Mouse (Mus musculus) embryonic stem cell, embryonic (primary cell): ENCODE measurements at regions not wholly inside any gene's neighbourhood (a gene's known extent, or its start where the extent isn't known, plus 50 kb on each side); places are given as distances from the start of the nearest gene placed in this dataset.

Experiments used
- CTCF ChIA-PET, 4 experiments: fragments of 300-600 bp in 2 of 4; fragments of 350-600 bp in 2 of 4; sonication (Branson Sonifier 250); formaldehyde crosslinking; loops; one replicate each; lab custom pipeline; 2022; ENCODE audit warnings: inconsistent platforms in 2 of 4; lab: Charles Lee
- POLR2A ChIA-PET, 4 experiments: fragments of 300-600 bp in 2 of 4; fragments of 350-600 bp in 2 of 4; sonication (Branson Sonifier 250); formaldehyde crosslinking; loops; one replicate each; lab custom pipeline; 2022; ENCODE audit warnings: antibody characterized with exemption in 4 of 4, inconsistent platforms in 1 of 4; lab: Charles Lee

DNA sequence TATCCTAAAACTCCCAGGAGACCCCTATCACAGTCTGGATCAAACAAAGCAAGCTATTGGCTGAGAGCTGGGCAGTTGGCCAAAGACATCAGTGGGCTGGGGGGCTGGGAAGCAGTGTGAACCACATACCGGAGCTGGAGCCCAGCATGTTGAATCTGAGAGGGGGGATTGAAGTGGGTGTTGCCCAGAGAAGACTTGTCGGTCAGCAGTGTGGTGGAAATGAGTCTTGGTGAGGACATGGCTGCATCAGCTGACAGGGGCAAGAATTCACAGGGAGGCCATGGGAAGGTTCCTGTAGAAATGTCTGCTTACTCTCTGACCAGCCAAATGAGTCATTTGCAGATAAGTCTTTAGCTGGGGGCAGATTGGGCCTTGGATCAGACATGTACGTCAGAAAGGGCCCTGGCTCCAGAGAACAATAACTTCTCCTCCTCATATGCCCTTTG, 184.6 kb downstream of the Fndc1 start:
- CTCF ChIA-PET, result interaction anchor here in 1 of 4 experiments (0.9 kb wide), 1 partner anchor 10 kb away, joined by 3 read pairs; no protein-coding TSS in a partner anchor
- POLR2A ChIA-PET, result no interaction called here

DNA sequence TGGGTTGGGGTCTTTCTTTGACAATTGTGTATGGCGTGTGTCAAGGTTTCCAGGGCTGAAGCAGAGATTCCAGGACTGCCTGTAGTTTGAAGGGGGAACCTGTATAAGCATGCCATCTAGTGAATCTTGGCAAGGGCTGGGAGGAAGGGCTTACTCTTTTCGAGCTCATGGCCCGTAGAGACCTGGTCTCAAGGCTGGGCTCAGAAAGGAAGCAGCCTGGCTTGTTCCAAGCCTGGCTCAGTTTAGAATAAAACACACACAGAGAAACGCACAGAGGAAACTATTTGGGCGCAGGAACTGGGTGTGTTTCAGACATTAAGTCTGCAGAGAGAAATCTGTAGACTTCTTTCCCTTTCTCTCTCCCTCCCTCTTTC, 192.8 kb downstream of the Fndc1 start:
- ChIA-PET CTCF (interaction anchor here in 1 of 4 experiments (1.3 kb wide), 1 partner anchor 188 kb away, joined by 4 read pairs; no protein-coding TSS in a partner anchor), POLR2A (interaction anchor here in 1 of 4 experiments (0.7 kb wide), 1 partner anchor 172 kb away, joined by 14 read pairs; no protein-coding TSS in a partner anchor)

DNA sequence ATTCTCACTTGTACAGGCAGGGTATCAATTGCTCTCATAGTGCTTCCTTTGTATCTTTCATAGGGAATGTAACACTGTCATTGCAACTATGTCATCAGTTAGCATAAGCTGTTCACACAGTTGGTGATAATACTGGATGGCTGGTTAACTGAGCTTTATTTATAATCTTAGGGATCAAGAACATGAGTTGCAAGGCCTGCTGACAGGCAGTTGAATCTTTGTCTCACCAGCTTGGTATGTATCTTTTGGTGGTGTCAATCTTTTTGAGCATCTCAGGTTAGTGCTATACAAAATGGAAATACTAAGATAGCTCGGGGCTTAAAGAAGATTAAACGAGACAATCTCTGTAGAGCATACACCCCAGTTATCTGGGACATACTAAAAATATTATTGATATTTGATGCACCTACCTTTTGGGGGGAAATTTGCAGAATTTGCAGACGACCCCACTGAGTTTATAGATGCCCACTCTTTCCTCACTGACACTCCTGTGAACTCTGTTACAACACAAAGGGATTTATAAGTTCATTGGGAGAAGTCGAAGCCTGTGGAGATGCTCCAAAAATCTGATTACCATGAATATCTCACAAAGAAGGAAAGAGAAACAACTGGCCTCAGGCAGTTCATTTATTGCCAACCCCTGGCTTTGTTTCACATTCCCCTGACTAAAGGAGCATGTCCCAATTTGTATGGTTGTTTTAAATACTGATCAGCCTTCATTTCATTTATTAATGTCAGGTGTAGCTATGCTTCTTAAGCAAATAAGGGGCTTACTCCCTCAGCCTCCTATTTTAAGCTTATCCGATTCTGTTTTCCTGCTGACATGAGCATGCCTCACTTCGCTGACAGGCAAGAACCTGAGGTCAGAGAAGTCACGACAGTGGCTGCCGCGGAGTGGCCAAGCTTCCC, 193.5 kb downstream of the Fndc1 start:
- POLR2A ChIA-PET, result no interaction called here

DNA sequence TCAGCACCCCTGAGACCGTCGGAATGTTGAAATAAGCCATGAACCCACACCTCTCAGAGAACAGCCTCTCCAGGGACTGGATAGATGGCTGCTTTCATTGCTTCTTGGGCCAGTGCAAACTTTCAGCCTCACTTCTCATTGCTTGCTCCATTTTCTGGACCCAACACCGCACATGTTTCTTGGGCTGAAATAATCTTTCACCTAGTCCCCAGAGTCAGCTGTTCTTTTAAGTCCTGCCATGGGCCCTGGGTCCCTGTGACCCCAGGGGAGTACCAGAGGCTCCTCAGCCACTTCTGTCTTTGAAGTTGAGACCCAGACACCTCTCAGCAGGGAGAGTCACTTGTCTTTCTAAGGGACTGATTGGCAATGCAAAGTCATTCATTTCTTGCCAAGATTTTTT, 201.4 kb downstream of the Fndc1 start:
- POLR2A ChIA-PET, result no interaction called here
- CTCF ChIA-PET, result no interaction called here

More for the DNA sequence above, 193.5 kb downstream of the Fndc1 start:
- CTCF ChIA-PET, result interaction anchor here in 2 of 4 experiments (1.3 to 1.5 kb wide), 2 partner anchors 188 kb away, joined by 4 to 5 read pairs; no protein-coding TSS in a partner anchor

DNA sequence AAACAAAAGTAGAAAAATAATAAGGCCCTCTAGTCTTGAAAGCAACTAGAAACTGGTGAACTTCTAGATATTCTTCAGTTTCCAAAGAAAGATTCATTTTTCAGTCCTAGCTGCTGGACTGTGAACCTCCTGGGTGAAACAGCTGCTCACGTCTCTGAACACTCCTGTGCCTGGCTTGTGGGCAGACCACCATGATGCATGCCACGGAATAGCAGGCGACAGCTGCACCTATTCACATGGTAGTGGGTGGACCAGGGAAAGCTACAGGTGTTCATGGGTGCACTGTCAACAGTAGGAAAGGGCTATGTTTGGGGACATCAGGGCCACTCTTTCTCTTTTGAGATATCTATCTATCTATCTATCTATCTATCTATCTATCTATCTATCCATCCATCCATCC, 203.7 kb downstream of the Fndc1 start:
- POLR2A ChIA-PET, result no interaction called here
- CTCF ChIA-PET, result no interaction called here

DNA sequence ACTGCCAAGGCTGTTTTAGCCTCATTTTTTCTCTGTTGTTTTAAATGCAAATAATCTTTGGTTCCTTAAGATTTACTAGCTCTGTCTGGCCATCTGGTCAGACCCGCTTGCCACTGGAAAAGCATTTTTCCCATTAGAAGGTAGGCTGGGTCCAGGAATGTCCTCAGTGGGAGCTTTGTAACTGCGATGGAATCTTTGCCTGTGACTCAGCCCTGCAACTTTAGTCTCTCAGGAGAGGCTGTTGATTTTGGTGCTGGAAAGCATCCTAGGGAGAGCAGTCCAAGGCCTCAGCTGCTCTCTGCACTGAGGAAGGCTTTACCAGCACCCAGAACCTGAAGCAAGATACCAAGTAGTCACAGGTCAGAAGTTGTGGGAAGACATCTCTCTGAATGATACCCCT, 205.8 kb downstream of the Fndc1 start:
- CTCF ChIA-PET, result interaction anchor here in 1 of 4 experiments (0.6 kb wide), 1 partner anchor 179 kb away, joined by 3 read pairs; no protein-coding TSS in a partner anchor
- POLR2A ChIA-PET, result no interaction called here

DNA sequence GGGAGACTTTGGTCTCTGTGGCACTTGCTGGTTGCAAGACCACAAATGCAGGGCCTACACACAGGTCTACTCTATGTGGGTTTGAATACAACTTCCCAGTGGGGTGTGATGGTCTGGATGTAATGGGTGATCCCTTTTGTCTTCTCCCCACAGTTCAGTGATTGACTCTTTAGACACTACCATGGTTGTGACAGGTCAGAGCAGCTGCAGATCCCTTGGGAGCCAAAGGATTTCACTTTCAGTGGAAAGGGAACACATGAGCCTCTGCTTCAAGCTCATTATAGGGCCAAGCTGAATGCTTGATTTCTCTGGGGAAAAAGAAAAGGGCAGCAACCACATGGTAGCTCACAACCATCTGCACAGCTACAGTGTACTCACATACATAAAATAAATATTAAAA, 206.9 kb downstream of the Fndc1 start:
- ChIA-PET POLR2A (no interaction called here), CTCF (no interaction called here)

DNA sequence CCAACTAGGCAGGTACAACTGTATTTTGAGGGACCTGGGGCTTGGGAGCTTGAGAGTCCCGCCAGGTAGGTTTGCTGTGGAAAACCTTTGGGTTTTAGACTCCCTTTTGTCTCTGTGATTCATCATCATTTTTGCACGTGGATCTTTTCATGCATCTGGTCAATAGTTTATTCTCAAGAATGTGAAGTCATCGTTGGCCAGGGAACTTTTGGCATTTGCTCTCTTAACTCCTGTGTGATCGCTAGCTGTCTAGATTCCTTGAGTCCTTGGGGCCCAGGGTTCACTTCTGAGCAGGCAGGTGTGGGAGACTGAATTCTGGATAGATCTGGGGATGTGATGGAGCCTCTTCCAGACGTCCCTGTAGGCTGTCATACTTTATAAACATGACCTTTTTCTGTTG, 207.5 kb downstream of the Fndc1 start:
- ChIA-PET CTCF (no interaction called here), POLR2A (no interaction called here)

DNA sequence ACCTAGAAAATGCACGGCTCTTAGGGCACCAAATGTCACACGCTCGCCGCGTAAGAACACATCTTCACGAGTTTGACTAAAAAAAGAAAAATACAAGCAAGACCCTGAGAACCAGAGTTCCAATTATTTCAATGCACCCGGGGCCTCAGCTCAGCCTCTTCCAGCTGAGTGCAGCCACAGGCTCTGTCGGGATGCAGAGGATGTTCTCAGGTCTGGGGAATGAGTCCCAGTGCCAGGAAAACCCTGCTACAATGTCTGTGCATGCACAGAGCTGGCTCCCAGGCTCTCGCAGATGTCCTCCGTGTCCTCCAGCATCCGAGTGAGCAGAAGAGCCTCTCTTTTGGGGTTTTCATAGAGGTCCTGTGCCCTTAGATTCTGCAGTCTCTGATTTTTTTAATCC, 219.1 kb downstream of the Fndc1 start:
- ChIA-PET CTCF (interaction anchor here in 1 of 4 experiments (0.5 kb wide), 1 partner anchor 187 kb away, joined by 3 read pairs; no protein-coding TSS in a partner anchor), POLR2A (no interaction called here)

DNA sequence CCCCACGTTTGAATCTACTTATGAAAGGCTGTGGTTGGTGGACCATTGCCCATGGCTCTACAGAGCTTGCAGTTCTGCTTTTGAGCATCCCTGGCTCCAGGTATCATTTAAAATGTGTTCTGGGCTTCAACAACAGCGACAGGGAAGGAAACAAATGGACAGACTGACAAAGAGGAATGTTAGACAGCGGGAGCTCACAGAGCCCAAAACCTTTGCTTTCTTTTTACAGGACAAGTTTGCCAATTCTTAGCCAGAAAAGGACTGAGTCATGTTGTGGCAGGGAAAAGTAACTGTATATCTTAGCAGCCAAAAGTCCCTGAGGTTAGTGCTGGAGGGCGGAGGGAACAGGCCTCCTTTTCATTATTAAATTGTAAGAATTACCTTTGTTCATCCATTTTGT, 219.7 kb downstream of the Fndc1 start:
- CTCF ChIA-PET, result interaction anchor here in 1 of 4 experiments (0.5 kb wide), 1 partner anchor 186 kb away, joined by 3 read pairs; no protein-coding TSS in a partner anchor
- POLR2A ChIA-PET, result no interaction called here

DNA sequence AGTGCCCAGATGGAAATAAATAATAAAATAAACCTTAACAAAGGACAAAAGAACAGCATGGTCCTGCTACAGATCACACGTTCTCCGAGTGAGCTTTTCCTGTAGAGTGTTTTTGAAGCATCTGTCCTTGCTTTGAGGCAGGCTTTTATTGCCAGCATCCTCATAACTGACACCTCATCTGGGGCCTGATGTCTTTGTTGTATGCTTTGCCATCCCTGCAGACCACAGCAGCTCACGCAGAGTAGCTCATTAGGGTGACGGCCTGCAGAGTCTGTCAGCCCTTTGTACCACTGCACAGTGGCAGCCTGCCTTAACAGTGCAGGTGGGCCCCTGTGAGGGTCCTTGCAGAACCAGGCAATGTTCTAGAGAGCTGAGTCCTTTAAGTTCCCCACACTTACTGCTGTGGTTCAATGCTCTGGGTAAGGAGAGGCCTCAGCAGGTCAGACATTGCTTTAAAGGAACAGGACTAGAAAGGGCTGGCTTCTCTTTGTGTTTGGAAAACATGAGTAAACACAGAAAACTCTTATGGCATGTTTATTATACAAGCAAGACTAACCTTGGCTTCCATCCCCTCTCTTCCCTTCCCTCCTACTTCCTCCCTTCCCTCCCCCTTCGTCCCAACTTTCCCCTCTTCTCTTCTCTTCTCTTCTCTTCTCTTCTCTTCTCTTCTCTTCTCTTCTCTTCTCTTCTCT, 219.7 kb upstream of the Unc93a2 start:
- CTCF ChIA-PET, result no interaction called here

DNA sequence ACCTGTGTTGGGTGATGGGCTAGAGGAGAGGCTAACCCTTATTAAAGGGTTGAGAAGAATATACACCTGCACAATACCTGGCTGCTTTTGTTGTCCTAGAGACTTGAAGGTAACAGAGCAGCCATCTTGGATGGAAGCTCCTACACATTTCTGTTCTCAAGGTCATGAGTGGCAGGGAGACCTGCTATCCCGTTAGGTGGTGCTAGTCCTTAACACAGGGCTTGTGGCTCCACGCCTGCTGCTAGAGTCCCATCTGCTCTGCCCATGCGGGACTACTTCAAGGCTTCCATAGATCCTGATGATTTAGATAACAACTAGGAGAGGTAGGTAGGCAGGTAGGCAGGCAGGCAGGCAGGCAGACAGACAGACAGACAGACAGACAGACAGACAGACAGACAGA, 218.8 kb upstream of the Unc93a2 start:
- POLR2A ChIA-PET, result no interaction called here
- CTCF ChIA-PET, result interaction anchor here in 2 of 4 experiments (0.7 kb wide), 2 partner anchors 130 to 134 kb away, joined by 3 read pairs; no protein-coding TSS in a partner anchor

More for the DNA sequence above, 219.7 kb upstream of the Unc93a2 start:
- POLR2A ChIA-PET, result no interaction called here

DNA sequence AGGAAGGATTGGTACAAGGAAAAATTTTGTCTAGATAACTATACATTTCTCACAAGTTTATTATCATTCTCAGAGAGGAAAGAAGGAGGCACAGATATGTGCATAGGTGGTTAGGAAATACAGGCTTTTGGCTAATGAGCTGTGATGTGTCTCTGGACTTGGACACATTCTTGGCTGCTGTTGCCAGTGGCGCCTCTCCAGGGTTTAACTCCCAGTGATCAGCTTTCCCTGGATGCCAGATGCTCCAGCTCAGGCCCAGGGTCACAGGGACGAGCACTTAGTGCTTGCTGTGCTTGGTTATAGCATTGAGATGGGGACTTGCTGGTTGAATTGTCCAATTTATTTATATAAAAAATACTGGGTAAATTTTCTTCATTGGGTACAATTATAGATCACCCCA, 215.3 kb upstream of the Unc93a2 start:
- POLR2A ChIA-PET, result no interaction called here
- CTCF ChIA-PET, result interaction anchor here in 1 of 4 experiments (1.6 kb wide), 1 partner anchor 221 kb away, joined by 4 read pairs; no protein-coding TSS in a partner anchor

DNA sequence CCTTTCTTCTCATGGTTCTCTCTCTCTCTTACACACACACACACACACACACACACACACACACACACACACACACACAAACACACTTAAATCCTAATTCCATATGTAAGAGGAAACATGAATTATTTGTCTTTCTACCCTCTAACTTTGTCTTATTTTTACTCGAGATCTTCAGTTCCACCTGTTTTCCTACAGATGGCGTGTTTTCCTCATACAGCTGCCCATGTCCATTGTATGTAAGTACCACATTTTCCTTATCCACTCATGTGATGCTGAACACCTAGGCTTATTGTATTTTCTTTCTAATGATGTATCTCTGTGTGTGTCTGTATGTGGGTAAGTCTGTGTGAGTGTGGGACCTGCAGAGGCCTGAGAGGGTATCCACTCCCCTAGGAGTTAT, 212.2 kb upstream of the Unc93a2 start:
- ChIA-PET CTCF (interaction anchor here in 3 of 4 experiments (0.7 to 1.0 kb wide), 6 partner anchors 17 to 296 kb away, joined by 3 to 5 read pairs (median 4); no protein-coding TSS in a partner anchor), POLR2A (no interaction called here)

DNA sequence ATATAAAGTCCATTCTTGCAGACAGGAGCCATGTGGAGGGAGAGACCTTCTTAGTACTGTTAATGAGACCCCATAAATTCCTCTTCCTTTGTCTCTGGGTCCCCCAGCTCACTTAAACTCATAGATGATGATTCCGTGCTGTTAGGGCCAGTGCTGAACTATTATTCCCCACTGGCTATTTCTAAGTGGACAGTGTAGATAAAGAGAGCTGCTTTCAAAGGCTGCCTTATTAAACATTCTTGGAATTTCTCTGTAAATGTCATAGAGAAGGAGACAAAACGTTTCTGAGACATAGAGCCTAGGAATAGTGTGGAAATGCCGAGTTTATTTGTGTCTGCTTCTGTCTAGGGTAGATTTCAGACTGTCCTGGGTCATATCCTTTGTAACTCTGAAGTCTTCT, 209.5 kb upstream of the Unc93a2 start:
- ChIA-PET POLR2A (interaction anchor here in 1 of 4 experiments (0.5 kb wide), 1 partner anchor 789 kb away, joined by 6 read pairs; no protein-coding TSS in a partner anchor), CTCF (no interaction called here)

DNA sequence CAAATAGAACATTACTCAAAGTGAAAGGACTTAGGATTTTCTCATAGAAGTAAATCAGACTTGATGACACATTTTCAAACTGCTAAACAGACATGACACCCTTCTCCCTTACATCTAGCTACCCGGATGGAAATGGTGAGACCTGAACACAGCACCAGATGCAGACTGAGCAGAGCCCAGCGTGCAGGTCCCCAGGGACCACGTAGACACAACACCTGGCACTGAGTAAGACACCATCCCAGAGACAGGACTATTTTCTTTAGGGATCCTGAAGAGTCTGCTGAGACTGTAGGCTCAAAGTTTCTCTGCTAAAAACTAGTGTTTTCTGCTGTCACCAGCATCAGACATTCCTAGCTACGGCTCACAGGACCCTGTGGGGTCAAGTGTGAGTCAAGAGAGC, 207.2 kb upstream of the Unc93a2 start:
- CTCF ChIA-PET, result no interaction called here
- POLR2A ChIA-PET, result no interaction called here

DNA sequence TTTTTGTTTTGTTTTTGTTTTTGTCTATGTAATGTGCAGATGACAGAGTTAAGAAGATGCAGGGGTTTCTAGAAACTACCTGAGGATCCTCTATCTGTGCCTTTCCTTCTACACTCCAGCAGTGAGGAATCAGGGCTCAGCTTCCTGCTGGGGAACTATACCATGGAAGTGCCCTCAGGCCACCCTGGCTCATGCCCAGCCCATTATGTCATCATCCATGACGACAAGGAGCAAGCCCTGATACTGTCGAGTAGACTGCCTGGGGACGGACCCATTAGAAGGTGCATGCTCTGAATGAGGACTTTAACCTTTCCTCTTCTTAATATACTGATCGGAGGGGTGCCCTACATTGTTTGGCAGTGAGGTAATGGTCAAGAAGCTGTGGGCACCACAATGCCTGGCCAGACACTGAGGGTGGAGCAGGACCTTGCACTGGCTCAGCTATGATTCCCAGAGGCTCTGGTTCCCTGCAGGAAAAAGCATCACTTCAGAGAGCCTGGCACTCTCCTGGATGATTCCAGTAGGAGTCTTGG, 197.7 kb upstream of the Unc93a2 start:
- CTCF ChIA-PET, result no interaction called here
- POLR2A ChIA-PET, result interaction anchor here in 2 of 4 experiments (0.7 to 1.1 kb wide), 2 partner anchors 10 to 331 kb away, joined by 3 to 7 read pairs; no protein-coding TSS in a partner anchor

DNA sequence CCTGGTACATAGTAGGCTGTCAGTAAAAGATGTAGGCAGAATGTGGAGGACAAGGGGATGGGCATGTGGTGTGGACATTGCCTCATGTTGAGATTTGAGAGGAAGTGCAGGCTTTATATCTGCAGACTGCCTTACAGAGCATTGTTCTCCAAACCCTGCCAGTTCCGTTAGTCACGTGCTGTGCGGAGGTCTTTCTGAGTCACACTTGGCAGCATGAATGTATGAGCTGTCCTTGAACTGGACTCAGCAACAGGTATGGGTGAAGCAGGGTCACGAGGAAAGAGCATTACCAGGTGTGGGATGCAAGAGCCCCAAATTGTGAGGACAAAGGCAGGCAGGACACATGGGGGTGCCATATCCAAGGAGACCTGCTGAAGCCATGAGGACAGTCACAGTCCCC, 193.8 kb upstream of the Unc93a2 start:
- CTCF ChIA-PET, result no interaction called here
- POLR2A ChIA-PET, result no interaction called here

DNA sequence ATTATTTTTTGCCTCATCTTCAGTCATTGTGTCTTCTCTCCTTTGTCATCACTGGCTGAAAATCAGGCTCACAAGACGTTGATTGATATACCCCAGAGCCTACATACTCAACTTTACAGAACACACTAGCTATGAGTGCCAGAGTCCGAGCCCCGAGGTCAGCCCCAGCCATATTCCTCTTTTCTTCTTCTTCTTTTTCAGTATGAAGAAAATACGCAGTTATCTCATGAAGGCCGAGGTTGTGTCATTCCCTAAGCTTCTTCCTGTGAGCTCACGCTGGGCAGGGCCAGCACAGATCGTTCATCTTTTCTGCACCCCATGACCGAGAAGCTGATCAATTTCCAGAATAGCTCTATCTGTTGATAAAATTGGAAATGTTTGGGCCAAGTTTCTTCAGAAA, 192.7 kb upstream of the Unc93a2 start:
- ChIA-PET CTCF (no interaction called here), POLR2A (no interaction called here)
